Mouse (Mus musculus): Measurements from ENCODE around the gene Klhdc2. TPM values are rescaled to one million over a fixed set of nuclear protein-coding genes. Genes with fewer than 3 reads are reported as not detected.

The Klhdc2 gene
- polyA plus RNA-seq, 1 experiment from 2014 or later = 174 TPM

Other genes starting within 250 kb of the Klhdc2 start
- 1,793 and 2,428 TPM in 2 replicates for gene Rps29, start 137.5 kb upstream of the Klhdc2 start, polyA plus RNA-seq (2014; fragmentation: Nextera tagmentation; extraction: Ambion mirVana)
- 26.3 and 33.0 TPM in 2 replicates for gene Lrr1, start 127.9 kb upstream of the Klhdc2 start, polyA plus RNA-seq (2014; fragmentation: Nextera tagmentation; extraction: Ambion mirVana)
- gene Rpl36al, start 112.6 kb upstream of the Klhdc2 start, polyA plus RNA-seq (2014; fragmentation: Nextera tagmentation; extraction: Ambion mirVana) = 642 and 884 TPM in 2 replicates
- gene Mgat2, start 112.5 kb upstream of the Klhdc2 start, polyA plus RNA-seq (2014; fragmentation: Nextera tagmentation; extraction: Ambion mirVana) = 44.1 and 56.4 TPM in 2 replicates
- 33.4 and 37.1 TPM in 2 replicates for gene Gm49383, start 99.6 kb upstream of the Klhdc2 start, polyA plus RNA-seq (2014; fragmentation: Nextera tagmentation; extraction: Ambion mirVana)
- gene Dnaaf2, start 98.3 kb upstream of the Klhdc2 start, polyA plus RNA-seq (2014; fragmentation: Nextera tagmentation; extraction: Ambion mirVana) = 8.6 and 10.5 TPM in 2 replicates
- 29.8 and 35.0 TPM in 2 replicates for gene Gm49384, start 92.4 kb upstream of the Klhdc2 start, polyA plus RNA-seq (2014; fragmentation: Nextera tagmentation; extraction: Ambion mirVana)
- gene Pole2, start 68.5 kb upstream of the Klhdc2 start, polyA plus RNA-seq (2014; fragmentation: Nextera tagmentation; extraction: Ambion mirVana) = 32.1 and 39.0 TPM in 2 replicates
- gene Klhdc1, start 55.5 kb upstream of the Klhdc2 start, polyA plus RNA-seq (2014; fragmentation: Nextera tagmentation; extraction: Ambion mirVana) = 4.6 and 5.7 TPM in 2 replicates
- gene Nemf, start 60.5 kb downstream of the Klhdc2 start, polyA plus RNA-seq (2014; fragmentation: Nextera tagmentation; extraction: Ambion mirVana) = 91.4 and 92.5 TPM in 2 replicates
- gene Arf6, start 75.5 kb downstream of the Klhdc2 start, polyA plus RNA-seq (2014; fragmentation: Nextera tagmentation; extraction: Ambion mirVana) = 59.7 and 75.0 TPM in 2 replicates
- 1.3 and 2.9 TPM in 2 replicates for gene Gm9887, start 75.8 kb downstream of the Klhdc2 start, polyA plus RNA-seq (2014; fragmentation: Nextera tagmentation; extraction: Ambion mirVana)

Measured in kidney, embryonic 14.5 days (tissue).